Mouse (Mus musculus) left cerebral cortex, postnatal 10 days (tissue): ENCODE measurements at regions not wholly inside any gene's neighbourhood (a gene's known extent, or its start where the extent isn't known, plus 50 kb on each side); places are given as distances from the start of the nearest gene placed in this dataset.

Source experiments
- DNase-seq, 2 experiments: peaks; one replicate each; pipeline ENCODE4 v3.0.0; 2021 to 2022; ENCODE audit warnings: low spot score in 2 of 2, mixed read lengths in 1 of 2; ENCODE audit errors: extremely low spot score in 1 of 2
- intact Hi-C: fragments of 180-260 bp; cut with DNase I; formaldehyde crosslinking; loops from one replicate; pipeline ENCODE4 v1.15.1; 2025

DNA sequence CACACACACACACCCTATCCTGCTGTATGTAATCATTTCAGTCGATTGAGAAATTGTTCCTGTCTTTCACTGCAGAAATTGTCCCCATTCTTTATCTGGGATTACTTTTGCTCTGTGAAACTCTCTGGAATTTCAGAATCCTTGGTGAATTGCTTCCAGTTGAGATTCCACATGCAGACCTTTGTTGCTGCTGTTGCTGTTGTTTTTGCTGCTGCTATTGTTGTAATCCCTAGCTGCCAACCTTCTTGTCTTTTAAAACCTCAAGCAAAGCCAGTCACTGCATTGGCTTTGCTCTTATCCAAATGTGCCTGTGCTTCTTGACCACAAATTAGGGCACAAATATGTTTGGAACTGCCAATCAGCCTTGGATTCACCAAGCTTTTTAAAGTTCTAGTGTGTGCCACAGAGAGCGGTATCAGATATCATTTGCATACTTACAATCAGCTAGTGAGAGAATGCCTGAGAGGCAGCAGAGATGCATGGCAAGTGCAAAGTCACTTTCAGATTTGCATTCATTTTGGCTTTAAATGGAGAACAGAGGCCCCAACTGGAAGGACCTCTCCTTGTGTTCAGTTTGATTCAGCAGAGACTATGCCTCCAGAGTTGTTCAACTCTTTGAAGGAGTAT, 1187.0 kb upstream of the Map3k7 start:
- no peak for DNase-seq
- intact Hi-C loops: no loop called here

DNA sequence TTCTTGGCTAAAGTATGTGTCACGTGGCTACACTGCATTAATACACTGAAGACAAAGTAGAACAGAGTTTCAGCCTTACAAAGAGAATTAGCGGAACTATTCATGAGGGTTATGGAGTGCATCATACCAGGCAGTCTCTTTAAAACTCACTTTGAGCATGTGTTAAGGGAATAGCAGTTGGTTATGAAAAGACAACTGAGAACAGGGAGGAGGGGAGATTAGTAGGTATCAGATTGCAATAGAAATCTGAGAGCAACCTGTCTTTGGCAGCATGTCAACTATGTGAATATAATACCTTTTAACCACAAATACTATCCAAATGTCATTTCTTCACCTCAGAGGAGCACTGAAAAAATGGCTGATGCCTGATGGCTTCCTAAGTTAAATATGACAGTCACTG, 1182.2 kb upstream of the Map3k7 start:
- no peak for DNase-seq
- intact Hi-C loops: no loop called here

DNA sequence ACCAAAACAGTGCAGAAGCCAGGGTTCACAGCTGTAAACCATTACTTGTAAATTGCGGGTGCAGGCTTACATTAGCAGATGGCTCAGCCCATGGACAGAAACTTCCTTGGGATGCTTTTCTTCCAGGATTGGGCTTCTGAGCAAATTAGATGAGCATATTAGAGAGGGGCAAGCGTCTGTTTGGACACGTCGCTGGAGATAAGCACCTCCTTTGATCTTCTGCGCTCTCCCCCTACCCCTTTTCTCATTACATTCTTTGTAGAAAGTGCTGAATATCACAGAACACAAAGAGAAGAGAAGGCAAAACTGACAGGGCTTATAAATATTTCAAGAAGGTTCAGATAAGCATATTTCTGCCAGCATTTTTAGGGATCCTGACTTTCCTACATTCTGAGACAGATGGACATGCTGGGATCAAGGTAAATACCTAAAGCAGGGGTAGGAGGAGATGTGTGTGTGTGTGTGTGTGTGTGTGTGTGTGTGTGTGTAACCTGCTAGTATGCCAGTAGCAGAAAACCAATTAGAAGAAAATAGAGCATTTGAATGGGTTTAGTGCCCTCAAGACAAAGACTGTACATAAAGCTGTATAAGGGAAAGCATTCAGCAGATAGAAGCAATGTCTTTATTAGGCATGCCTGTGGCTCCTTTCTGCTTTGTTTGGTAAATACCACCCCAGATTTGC, 1173.8 kb upstream of the Map3k7 start:
- no peak for DNase-seq
- intact Hi-C loops: no loop called here

DNA sequence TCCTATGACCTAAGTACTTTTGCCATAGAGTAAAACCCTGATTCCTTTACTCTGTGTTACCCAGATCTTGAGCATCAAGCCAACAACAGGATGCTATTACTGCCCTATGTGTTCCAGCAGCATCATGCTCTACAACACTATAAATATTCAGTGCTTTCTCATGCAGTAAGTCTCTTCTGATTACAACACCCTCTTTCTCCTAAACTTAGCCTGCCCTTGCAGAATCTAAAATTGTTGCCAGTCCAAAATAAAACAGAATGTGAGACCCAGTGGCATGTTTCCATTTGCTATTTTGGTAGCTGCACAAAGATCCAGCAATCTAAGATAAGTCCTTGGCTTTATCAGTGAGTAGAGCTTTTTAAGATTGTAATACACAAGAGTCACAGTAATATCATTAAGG, 1154.1 kb upstream of the Map3k7 start:
- intact Hi-C loops: no loop called here
- peak in 1 of 2 experiments; percentile 46 for DNase-seq

DNA sequence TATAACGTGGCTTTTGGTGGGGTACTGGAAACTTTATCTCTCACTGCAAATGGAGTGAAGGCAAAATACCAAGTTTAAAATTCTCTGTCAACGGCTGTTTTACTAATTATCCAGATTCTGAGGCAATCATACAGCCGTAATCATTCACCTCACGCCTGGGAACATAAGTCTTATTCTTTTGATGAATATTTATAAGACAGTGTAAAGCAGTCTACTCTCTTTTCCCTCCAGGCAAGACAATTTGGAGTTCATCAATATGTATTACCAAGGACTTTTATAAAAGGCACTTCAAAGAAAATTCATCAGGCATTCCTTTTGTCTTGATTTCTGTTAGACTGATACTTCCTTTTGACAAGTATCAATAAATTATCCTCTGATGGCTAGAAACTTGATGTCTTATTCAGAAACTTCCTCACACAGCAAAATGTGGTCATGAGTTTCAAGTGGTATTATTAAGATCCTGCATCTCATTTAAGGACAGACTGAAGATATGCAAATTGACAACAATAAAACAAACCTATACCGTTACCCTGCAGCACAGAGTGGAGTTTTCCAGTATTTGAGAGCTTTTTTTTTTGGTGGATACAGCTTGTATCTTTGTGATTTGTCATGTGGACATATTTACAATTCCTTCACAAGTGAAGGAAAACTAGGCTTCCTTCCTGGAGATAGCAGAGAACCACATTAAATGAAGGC, 1108.4 kb upstream of the Map3k7 start:
- intact Hi-C loops: no loop called here
- DNase-seq: no peak

DNA sequence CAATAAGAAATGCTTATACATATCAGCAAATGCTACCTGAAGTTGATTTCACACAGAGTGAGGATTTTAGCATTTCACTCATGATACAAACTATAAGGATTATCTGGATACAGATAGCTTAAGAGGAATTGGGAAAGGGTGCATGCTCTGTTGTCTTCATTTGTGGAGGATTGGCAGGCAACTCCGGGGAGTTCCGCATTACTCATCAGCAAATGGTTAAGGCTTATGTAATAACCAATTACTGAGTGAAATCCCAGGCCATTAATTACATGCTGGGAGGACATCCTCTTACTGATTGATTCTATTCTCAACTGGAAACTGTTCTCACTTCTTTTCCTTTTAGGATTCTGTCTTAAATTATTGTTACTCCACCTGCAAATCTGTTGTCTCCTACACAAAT, 1058.9 kb upstream of the Map3k7 start:
- intact Hi-C loops: no loop called here
- no peak for DNase-seq

DNA sequence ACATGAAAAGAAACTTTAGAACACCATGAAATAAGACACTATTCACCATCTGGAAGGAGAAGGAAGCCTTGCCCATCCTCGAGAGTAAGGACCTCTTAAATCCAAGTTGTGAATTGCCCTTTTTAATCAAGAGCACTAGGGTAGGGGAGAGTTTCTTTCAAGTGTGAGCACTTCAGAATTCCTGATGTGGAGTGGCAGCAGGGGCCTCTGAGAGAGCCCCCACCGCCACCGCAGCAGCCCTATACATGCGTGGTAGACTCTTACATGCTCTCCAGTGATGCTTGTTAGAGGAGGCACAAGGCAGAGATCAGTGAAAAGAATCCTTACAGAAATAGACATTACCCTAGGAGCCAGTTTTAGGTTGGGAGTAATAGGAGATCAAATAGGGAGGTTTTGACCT, 1041.0 kb upstream of the Map3k7 start:
- no peak for DNase-seq
- intact Hi-C loops: no loop called here

DNA sequence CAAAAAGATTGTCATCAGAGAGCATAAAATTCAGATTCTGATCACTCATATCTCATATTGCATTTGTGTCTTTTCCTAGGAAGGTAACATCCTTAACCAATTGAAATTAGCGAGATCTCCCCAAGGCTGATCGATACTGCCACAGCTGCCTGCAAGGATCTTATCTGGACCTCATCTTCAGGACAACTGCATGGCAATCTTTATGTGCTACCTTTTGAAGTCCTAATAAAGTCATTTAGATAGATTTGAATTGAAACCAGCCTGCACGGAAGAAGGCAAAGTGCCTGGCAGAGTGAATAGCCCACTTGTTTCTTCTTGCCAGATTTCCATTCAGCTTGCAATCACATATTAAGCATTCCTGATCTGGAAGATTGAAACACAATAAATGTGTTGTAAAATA, 1031.5 kb upstream of the Map3k7 start:
- no peak for DNase-seq
- intact Hi-C loops: no loop called here

DNA sequence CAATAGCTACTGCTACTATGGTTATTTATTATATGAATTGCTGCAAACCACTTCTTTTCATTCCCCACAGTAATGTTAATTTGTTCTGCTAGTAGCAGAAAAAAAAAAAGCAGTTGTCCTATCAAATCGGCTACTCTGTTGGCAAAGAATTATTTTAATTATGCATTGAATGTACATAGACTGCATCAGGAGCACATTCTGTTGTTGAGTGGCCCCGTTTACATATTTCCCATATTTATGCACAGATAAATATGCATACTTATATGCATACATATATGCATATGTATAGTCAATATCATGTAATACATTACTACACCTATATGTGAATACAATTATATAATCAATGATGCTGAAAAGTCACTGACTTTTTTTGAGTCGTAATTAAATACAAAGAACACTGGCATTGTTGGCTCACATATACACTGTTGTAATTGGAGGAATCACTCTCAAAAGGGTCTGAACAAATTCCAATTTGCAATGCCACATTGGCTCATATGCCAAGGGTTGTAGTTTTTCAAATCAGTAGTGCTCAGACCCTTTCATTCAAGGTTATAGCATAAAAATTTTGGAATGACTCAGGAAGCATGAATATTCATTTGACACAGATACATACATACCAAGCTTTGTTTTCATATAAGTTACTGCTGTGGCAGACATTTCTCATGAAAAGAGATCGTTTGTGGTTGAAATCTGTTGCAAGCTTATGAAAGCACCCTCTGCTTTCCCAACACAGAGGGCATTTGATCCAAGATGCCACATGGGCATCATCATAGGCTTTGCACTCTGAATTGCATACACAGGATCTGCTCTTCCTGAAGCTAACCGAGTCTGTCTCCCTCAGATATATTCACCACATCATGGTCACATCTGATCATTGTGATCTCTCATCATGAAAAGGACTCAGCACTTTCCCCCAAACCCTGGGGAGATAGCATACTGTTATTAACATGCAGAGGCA, 1030.6 kb upstream of the Map3k7 start:
- DNase-seq: no peak
- intact Hi-C loops: no loop called here

DNA sequence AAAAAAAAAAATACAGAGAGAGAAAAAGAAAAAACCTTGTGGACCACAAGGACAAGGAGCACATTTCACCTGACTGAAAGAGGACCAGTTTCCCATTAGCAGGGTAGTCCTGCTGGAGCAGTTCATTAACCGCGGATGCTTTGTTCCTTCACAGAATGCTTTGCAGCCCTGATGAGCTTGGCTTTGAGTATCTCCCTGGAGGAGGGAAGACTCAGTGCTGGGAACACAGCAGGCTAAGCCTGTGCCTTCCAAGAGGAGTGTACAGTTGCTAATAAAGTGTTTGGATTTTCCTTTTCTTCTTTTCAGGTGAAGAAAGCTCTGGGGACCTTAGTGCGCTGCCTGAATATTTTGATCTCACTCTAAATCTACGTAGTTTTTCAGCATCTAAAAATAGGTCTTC, 980.3 kb upstream of the Map3k7 start:
- no peak for DNase-seq

DNA sequence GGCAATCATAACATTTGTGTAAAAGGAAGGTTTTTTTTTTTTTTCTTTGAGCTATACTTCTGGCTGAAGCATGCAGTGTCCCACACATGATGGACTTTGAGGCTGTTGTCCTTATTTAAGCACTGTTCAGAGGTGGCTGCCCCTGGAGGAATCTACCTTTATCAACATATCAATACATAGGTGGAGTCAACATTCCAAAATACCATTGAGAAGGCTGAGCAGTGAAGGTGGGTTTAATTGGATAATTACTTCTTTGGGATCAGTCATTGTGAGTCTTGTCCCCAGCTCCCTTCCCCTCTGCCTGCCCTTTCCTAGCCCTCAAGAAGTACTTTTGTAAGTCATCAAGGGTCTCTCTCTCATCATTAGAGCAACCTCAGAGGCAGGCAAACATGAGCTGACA, 951.9 kb upstream of the Map3k7 start:
- no peak for DNase-seq
- intact Hi-C loops: no loop called here

More for the DNA sequence above, 980.3 kb upstream of the Map3k7 start:
- intact Hi-C loops: no loop called here

DNA sequence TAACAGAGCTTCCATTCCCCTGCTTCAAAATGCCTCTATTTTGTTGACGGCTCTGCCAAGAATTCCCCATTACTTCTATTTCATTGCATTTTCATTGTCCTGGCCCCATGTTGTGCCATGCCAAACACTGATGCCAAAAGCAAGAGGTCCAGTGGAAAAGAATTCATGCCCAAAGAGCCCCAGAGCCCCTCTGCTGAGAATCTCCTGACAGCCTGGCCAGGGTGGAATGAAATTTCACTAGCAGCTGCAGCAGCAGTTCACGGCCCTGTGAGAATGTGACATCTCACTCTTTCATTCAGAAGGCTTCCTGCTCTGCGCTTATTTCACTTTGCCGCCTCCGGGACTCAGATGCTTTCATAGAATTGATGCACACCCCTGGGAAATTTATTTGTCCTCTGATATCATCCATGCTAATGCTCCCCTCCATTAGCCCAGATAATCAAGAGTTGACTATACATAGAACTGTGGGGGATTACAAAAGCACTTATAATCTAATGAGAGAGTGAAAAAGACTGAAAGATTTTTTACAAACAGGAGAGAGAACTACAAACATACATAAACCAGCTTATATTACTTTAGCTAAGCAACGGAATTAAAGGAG, 911.7 kb upstream of the Map3k7 start:
- intact Hi-C loops: no loop called here
- peak in 1 of 2 experiments; percentile 5 for DNase-seq

DNA sequence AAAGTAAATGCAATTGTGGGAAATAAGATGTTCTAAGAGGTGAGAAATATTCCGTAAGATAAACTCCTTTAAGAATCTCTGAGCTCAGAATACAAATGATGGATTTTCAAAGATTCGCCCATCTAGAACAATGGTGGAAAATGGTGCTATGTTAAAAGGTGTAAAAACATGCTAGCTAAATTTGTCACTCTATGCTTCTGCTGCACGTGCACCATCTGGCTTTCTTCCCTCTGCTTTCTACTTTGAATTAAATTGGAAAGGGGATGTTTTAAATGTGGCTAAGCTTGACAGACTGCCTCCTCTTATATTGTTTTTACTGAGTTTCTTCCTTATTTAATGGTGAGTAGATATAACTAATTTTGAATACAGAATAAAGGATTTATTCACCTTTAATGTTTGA, 887.7 kb upstream of the Map3k7 start:
- DNase-seq: peak in 1 of 2 experiments; percentile 16
- intact Hi-C loops: no loop called here

DNA sequence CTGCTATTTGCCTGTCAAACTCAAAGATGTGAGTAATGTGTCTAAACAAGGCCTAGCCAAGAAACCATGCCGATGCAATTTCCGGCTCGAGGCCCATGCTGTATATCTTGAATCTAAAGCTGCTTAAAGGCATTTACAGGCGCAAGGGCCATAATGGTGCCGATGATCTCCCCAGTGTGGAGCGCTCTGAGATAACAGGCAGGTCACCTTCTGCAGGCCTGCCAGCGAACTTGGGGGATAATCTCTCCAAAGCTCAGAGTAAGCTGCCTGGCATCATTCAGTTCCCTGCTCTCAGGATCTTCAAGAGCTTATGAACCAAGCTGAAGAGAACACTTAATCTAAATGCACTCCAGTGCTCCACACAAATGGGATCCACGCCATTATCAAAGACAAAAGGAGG, 842.3 kb upstream of the Map3k7 start:
- intact Hi-C loops: no loop called here

DNA sequence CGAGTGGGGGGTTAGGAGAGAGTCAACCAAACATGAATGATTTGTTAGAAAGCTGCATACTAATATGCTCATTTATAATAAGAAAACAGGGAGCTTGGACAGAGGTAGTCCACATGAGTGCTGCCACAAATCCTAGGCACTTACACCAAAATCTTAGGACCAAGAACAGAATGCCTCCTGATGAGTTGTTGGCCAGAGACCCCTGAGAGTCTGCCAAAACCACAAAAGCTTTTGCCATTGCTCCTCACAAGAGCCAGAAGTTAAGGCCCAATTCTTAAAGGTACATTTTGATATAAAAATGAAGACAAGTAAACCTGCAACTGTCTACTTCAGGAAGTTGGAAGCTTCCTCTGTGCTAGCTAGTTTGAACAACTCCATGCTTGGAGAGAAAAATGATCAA, 820.7 kb upstream of the Map3k7 start:
- no peak for DNase-seq
- intact Hi-C loops: no loop called here

More for the DNA sequence above, 842.3 kb upstream of the Map3k7 start:
- no peak for DNase-seq

DNA sequence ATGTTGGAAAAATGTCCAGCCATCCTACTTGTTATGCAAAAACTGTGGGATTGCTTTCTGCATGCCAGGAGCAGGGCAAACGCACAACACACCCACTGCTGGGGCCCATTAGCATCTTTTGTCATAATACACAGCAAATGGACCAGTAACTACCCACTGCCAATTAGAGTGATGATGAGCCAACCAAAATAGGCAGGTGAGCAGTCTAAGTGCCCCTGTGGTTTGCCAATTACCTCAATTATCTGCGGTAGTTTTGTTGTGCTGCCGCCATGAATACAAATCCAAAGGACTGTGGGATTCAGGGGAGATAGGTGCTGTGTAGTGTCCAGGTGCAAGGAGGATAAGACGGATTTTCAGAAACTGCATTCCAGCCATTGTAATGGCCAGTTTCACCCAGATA, 796.5 kb upstream of the Map3k7 start:
- intact Hi-C loops: no loop called here
- DNase-seq: no peak

DNA sequence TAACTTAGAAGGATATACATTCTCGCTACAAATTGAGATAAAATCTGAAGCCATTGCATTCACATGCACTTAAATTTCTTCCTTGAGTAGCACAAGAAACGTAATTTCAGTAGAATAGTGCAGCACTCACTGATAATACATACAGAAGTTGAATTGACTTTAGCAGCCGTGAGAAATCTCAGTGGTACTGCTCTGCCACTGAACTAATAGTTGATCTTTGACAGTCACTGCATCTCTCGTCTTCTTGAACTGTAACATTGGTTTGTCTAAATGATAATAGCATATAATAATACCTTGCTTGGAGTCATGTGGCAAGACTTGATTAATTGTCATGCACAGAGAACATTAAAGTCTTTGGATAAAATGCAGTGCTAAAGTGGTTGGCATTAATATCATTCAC, 795.5 kb upstream of the Map3k7 start:
- no peak for DNase-seq
- intact Hi-C loops: no loop called here

DNA sequence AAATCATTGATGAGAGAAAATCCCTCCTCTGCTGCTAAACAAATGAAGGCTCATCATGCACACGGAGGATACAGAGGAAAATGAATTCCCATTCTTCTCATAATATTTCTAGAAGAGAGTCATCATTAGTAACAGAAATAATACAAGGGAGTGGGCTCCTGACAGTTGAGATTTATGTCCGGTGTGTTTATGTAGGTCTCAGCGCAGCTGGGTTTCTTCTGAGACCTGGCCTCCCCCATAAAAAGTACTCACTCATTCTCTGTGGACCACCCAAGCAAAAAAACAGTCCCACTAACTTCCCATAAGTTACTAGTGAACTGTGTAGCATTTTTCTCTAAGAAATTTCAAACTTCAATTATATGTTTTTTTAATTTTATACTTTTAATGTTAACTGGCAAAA, 792.7 kb upstream of the Map3k7 start:
- no peak for DNase-seq
- intact Hi-C loops: no loop called here

DNA sequence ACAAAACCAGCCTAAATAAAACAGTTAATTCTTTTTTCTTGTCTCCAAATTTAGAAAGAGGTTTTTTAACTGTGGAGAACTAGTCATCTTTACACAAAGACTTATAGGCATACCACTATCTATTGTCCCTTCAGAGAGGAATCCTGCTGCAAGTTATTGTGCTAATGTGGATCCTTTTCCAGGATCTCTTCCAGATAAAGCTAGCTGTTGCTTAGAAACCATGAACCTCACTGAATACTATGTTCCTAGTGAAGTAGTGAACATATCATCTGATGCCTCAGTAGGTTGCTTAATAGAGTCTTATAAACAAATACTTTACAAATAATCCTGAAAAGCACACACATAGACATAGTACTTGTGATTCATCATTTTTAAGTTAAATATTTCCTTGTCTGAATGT, 766.0 kb upstream of the Map3k7 start:
- intact Hi-C loops: no loop called here
- no peak for DNase-seq
